Mouse (Mus musculus) induced T-regulatory cell, adult 2 months (primary cell): ENCODE results near the gene Rgs19.

Experiments
- DNase-seq: peaks from one replicate; pipeline ENCODE4 v3.0.0-alpha.2; 2012; ENCODE audit warnings: low read depth

The Rgs19 gene

DNA sequence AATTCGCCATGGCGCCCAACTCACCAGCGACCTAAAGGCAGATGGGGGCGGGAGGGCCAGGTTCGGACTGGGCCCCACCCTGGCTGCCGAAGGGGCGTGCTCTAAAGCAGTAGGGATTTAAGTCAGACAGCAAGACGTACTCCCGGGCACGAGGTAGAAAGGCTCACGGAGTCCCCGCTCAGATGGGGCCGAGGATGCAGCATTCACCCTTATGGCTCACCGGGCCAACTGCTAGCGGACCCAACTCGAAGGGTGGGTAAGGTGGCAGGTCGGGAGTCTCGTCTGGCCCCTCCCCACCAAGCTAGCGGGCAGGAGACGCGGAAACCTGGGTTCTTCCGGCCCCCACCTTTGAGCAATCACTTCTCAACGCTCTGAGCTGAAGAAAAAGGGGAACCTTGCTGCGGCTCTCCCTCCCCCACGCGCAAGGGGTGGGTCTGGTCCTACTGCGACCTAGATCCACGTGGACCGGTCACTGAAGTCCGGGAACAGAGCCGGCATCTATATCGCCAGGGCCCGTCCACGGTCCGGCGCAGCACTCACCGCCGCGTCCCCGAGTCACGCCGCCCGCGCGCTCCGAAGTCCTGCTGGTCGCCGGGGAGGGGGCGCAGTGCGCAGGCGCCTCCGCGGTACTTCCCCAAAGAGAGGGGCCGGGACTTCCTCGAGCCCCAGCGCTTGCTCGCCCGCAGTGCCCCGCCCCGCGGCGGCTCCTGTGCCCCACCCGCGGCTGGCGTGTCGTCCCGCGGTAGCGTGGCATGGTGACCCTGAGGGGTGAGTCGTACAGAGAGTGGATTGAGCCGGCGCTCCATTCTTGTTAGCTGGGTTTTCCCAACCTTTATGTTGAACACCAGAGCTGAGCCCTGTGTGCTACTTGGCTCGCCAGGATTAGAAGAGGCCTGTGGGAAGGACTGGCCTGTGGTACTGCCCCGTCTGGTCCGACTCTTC lies at the start of gene Rgs19:
Gene Rgs19 (minus strand): TSS at position 639 of the 942 bp plus-strand sequence.
- peak; percentile 92 for DNase-seq

DNA sequence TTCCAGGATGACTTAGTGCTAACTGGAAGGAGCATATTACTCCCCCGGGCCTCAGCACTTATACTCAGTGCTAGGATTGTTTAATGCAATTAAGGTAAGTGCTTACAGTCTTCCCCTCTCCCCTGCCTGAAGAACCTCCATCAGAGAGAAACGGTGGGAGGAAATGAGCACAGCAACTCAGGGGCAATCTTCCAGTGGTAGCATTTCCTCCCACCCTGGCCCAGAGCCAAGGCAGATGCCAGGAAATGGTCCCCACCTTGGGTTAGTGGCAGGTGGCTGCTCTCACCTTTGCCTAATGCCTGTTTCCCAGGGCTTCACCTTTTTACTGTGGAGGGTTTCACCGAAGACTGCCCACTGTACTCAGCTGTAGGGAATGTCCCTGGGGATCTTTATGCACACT lies 36.3 kb upstream of the Rgs19 start:
- no peak for DNase-seq

DNA sequence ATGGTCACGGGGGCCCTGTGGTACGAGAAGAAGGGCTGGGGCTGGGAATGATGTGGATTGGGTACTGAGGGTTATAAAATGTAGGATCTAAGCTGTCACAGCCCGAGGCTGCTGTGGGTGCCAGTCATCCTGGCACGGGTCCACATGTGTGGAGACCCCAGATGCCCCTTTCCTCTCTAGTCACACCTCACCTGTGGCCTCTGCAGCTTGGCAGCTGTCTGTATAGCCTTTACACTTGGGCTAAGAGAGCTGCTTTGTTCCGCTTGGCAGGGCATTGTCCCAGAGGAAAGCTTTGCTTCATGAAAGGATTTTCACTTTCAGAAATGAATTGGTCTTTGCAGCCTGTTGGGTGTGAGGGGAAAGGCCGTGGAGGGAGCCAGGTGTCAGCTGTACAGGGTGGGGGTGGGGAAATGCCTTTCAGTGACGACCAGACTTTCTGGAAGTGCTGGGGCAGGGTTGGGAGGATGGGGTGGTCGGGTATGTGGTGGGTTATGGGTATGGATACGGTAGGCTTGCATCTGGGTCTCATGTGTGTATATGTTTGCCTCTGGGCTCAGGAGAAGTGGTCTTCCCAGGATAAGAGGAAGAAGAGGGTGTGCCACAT lies 34.0 kb upstream of the Rgs19 start:
- no peak for DNase-seq

DNA sequence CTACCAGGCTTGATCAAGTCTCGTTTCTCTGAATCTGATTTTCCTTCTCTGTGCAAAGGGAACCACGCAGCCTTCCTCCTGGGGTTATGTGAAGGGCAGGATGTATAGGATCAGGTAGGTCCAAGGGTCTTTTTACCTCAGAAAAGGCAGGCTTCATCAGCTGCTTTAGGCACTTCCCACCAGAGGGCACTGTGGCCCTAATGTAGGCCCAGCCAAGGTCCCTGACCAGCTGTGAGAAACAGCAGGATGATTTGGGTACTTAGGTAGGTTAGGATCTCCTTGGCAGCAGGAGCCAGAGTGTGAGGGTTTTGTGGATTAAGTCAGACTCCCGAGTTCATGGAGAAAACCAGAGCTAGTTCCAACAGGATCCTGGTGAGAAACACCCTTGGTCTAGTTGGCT lies 28.4 kb upstream of the Rgs19 start:
- peak; percentile 46 for DNase-seq

DNA sequence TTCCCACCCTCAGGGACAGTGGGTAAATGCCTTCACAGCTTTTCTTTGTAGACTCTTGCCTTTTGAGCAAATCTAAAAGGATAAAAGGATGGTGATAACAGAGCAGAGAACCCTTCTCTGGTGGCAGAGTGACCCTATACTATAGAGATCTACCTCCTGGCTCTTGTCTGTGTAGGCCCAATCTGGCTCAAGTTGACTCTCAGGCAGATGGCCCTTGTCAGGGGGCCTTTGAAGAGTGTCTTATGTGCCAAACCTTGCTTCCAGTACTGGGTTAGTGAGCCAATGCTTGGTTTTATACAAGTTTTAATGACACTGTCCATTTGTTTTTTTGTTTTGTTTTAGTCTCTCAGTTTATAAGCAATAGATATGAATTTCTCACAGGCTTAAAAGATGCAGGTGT lies 27.4 kb upstream of the Rgs19 start:
- DNase-seq: no peak

DNA sequence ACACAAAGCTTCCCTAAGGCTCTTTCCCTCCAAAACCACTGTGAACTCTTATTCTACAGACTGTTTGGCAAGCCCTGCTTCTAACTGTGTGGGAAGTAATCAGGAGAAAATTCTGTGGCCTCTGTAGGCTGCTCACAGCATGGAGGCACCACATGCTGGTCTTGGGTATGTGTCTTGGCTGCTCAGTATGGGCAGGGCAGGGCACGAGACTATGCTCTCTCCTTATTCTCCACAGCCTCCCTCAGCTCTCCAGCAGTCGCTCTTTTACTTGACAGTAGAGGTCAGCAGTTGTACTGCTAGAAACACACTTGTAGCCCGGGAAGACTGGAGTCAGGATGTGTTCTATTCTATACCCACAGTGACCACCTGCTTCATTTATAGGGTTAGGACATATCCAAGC lies 26.3 kb upstream of the Rgs19 start:
- no peak for DNase-seq

DNA sequence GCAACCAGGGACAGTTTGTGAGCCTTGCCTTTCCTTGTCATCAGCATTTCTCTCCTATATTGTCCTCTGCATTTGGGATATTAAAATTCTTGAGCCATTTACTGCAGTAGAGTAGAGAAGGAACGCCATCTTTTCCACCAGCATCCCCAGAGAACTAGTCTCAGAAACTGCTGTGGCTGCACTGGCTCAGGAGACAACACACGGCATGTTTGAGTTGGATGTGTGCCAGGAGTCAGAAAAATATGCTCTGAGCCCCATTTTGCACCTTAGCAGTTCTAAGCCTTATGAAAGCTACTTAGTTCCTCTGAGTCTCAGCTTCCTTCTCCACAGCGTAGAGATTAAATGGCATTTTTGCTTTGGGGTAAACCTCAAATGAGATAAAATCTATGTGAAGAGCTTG lies 23.2 kb upstream of the Rgs19 start:
- DNase-seq: no peak

DNA sequence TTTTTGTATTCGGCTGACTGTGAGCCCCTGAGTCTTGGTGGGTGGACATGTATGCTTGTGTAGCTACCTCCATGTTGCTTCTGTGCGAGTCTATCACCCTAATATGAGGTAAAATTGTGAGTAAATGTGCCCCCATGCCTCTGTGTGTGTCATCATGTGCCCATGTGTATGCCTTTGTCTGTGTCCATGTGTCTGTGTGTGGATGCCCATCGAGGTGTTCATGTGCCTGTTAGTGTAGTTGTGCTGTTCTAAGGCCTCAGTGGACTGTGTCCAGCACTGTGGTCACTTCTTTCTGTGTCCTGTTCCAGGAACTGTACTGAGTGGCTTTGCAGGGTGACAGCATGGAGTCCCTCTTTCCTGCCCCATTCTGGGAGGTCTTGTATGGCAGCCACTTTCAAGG lies 21.6 kb upstream of the Rgs19 start:
- DNase-seq: no peak

DNA sequence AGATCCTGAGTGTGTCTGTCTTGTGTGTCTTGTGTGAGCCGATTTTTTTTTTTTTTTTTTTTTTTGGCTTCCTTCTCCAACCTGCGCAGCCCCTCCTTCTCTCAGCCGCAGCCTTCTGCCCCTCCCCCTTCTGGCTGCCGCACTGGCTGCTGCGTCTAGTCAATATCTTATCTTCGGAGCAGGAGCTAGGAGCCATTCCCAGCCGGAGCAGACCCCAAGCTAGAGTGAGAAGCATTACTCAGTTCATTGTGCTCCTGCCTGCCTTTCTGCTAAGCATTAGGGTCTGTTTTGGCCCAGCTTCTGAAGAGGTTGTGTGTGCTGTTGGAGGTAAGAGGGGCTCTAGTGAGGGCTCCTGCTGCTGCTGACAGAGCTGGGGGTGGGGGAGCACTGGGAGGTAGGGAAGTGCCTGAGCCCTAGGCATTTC lies 21.1 kb upstream of the Rgs19 start, which contains the start of gene Oprl1:
Gene Oprl1 (plus strand): TSS at position 114 of the 424 bp plus-strand sequence.
- DNase-seq: no peak

DNA sequence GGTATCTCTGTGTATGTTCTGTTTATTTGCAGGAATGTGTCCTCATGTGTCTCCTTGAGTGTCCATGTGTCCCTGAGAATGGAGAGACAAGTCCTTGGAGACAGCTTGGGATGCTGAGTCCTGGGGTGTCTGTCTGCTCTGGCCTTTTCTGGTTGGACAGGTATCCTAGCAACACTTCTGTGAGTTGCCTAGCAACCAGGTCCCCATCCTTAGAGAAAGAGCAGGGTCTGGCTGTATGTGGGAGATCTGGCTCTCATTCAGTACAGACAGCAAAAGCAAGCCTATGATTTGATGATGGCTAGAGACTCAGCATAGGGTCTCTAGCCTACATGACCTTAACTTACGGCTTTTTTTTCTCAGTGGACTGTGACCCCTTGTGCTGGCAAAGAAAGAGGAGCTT lies 20.0 kb upstream of the Rgs19 start:
- DNase-seq: no peak

DNA sequence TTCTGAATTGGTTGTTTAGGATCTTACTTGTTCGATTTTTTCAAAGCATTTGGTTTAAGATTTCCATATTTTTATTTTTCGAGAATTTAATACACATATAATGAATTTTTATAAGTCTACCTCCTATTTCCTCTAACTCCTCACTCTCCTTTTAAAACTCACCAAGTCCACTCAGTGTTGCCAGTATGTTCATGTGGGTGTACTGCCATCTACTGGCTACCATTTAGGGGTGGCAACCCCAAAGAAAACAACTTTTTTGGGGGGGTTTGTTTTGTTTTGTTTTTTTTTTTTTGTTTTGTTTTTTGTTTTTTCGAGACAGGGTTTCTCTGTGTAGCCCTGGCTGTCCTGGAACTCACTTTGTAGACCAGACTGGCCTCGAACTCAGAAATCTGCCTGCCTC lies 12.9 kb upstream of the Rgs19 start:
- DNase-seq: peak; percentile 73

DNA sequence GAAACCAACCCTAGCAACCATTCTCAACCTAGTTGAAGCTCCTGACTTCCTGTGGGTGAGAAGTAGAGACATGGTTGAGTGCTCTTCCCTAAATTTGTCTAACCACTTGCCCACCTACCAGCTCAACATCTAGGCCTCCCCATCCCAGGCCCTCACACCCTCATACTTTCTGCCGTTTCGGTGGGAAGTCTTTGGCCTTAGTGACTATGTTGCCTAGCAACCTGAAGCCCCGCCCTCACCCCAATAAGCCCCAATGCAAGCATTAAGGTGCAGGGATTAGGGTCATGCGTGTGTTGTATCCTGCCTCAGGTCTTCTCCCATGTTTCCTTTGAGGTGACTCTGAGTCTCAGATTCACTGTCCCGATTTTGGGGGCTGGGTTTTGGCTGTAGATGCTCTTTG lies 4.5 kb upstream of the Rgs19 start, which contains the start of gene Lkaaear1:
Gene Lkaaear1 (minus strand): TSS at position 202 of the 400 bp plus-strand sequence.
- DNase-seq: no peak

DNA sequence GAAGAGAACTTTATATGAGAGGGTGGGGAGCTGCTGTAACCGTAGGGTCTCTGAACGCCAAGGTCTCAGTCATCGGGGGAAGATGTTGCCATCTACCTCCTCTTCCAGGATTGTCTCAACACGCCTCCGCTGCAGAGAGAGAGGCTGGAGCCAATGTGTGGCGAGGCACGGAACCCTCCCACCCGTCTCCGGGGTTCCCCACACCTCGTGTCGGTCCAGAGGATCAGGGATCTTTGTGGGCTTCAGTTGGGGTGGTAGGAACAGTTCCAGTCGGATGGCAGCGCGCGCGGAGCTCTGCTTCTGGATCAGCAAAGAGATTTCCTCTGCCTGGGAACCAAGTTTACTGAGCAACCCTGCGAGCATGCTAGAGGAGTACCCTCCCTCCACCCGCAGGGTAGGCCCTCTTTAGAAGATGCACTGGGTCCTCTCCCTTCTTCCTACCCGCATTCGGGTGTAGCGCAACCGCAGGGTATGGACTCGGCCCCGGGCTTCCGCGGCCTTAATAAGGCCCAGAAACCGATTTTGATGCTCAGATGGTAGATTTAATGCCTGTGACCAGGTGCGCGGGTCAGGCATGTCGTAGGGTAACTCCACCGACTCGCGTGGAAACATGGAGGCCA lies 3.1 kb upstream of the Rgs19 start:
- no peak for DNase-seq

DNA sequence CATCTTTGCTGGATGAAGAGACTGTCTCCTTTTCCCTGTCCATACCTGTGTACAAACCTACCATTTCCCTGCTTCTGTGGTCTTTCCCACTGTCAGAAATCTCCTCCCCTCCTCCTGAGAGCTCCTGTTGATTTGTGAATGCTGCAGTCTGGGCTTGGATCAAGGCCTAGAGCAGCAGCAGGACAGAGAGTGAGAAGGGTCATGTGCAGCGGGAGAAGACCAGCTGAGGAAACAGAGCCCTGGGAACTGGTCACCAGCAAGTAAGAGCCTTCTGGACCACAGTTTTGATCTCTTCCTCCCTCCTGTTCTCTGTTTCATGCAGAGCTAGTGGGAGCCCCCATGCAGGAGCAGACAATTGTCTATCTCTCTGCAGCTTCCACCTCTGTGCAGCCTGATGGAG lies 2.0 kb upstream of the Rgs19 start:
- no peak for DNase-seq

DNA sequence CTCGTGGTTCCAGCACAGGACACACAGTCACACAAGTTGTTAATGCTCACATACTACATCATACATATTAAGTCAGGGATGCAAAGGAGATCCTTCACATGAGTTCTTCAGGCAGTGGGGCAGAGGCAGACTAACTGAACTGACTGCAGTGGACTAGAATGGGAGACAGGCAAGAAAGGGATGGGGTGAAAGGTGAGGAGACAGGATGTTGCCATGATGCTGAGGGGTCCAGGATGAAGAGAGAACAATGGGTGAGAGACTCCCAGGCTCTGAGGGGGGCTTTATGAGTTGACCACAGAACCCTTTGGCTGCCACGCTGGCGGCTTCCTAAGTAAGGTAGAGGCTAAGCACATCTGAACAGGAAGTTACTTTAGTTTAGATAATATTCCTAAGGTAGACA lies 804 bp upstream of the Rgs19 start:
- no peak for DNase-seq

DNA sequence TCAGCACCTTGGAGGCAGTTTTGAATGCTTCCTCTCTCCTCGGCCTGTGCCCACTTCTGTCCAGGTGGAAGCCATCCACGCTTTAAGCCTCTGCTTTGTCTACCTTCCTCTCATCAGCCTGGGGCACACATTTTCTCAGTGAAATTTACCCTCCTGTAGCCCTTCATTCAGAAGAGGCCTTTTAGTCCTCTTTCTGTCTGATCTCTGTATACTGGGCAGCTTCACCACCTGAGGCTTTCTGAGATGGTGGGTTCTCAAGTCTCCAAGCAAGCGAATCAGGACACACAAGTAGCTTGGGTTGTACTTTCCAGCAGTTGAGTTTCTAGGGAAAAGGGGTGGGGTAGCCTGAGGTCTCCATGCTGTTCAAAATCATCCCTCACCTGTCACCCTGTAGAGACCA lies 1.5 kb downstream of the Rgs19 start:
- no peak for DNase-seq

DNA sequence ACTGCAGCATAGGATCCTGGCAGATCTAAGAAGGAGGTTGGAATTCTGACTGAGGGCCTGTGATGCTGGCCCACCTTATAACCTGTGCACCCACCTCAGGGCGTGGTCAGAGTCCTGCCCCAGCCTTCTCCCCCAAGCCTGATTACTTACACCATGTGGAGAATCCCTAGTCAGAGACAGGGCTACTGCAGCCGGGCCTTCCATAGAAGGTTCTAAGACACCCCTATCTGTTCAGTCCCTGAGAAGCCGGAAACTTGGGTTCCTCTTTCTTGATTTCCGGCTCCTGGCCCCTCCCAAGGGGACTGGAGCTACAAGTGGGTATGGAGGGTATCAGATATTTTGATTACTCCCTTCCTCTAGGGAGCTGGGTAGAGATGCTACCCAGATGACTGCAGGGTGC lies 2.2 kb downstream of the Rgs19 start:
- peak; percentile 61 for DNase-seq

DNA sequence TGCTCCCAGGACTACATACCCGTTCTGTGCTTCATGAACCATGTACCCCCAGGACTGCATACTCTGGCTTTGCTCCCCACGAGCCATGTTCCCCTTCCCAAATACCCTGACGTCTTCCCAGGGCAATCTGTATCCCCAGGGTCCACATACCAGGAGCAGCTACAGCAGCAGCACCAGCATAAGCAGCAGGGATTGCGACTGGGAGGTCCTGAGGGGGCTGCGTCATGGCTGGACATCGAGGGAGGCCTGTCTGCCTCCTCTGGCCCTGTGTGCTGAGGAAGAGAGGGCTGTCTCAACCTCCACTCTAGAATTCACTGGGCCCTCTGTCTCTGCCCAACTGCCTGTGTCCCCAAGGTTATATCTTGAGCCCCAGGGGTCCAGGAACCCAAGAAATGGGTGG lies 2.7 kb downstream of the Rgs19 start:
- no peak for DNase-seq

DNA sequence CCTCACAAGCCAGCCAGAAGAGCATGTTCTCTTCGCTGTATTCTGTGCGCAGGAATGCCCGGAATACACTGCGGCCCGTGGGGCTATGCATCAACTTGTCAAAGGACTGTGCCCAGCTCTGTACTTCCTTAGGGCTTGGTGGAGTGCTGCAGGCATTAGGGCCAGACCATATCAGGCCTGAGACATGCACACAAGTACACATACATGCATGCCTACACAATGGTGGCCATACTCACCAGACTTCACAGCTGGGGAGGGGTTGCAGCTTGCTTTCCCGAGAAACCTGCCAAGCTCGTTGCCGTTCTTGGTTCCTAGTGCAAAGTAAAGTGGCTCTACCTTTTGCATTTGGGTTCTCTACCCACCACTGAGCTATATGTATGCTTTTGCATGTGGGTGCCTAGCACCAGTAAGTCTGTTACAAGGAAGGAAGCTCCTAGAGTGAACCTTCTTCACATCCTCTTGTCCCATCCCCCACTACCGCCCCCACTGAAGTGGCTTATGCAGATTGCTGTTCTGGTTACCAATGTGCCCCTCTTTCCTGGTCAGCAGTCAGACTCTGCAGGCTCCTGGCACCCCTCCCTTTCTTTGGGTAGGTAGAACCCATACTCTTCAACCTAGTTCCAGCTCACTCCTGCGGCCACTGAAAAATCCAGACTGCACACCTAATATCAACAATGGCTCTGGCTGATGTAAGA lies 4.2 kb downstream of the Rgs19 start:
- DNase-seq: no peak

DNA sequence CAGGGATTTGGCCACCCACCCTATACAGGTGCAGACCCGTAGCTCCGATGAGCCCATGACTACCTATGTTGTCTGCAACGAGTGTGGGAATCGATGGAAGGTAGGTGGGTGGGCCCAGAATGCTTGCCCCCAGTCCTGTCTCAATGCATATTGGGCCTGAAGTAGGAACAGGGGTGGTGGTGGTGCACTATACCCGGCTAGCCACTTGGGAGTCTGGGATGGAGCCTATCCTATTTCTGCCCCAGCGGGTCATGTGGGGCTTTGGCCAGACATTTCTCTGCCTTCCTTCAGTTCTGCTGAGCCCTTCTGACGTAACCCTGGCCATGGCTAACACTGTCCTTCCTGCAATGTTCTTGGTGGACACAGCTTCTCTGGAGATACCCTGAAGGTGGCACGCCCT lies 6.2 kb downstream of the Rgs19 start:
- no peak for DNase-seq

DNA sequence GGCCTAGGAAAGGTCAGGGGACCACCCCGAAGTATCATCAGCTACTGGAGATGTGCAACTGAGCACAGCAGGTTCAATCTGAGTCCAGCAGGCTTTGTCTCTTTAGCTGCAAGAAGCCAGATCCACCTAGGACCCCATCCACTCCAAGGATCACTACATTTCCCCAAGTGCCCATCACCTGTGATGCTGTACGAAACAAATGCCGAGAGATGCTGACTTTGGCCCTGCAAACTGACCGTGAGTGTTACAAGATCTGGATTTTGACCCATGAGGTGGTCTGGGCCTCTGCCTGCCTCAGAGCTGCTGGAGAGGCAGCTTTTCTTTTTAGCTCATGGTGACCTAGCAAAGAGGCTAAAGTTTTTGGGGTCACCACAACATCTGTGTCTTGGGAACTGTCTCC lies 8.1 kb downstream of the Rgs19 start:
- DNase-seq: no peak

DNA sequence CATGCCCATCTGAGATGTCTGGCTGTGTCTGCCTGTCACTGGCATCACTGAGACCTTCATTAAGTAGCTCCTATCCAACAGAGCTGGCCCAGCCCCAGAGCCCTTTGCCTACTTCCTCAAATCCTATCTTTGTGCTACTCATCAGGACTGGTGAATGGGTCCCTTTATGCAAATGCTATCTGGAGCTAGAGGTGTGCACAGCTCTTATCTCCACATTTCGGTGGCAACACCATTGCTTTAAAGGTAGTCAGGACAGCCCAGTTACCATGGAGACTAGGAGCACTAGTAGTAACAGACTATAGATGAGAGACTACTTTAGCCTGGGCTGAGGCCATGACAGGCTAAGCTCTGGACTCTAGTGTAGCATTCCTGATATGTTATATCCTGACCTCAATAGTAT lies 9.1 kb downstream of the Rgs19 start:
- DNase-seq: no peak
